Mouse (Mus musculus) cerebellum, adult 2 months (tissue): ENCODE data around the gene Gm20920. TPM values are rescaled to one million over a fixed set of nuclear protein-coding genes. Genes with fewer than 3 reads are reported as not detected.
"Not testable (repeated sequence)": the region's sequence is repeated elsewhere in the genome, so short reads cannot be mapped to it uniquely, and the experiment has no call there.

Experiments
- DNase-seq, 2 experiments: peaks; one replicate each; pipeline ENCODE4 v3.0.0; 2021
- H3K27ac ChIP-seq: fragments of 200-500 bp; 2 replicates; pipeline ENCODE4 v1.5.1; 2012; ENCODE audit warnings: low read length, control low read depth, inconsistent platforms; ENCODE audit not compliant: insufficient read depth
- H3K27me3 ChIP-seq: fragments of 200-500 bp; 2 replicates; pipeline ENCODE4 v1.6.1; 2012; ENCODE audit warnings: inconsistent platforms, mild to moderate bottlenecking, low read length, moderate library complexity; ENCODE audit not compliant: control insufficient read depth, insufficient read depth
- H3K4me1 ChIP-seq: fragments of 200-500 bp; 2 replicates; pipeline ENCODE4 v1.6.1; 2011; ENCODE audit warnings: low read length; ENCODE audit not compliant: control insufficient read depth, insufficient read depth
- H3K4me3 ChIP-seq: fragments of 200-500 bp; replicated peaks from 2 replicates; pipeline ENCODE3; 2011; ENCODE audit warnings: mild to moderate bottlenecking, low read depth, low read length, control low read depth; ENCODE audit not compliant: insufficient read depth
- WGBS: fragments of 180-500 bp; shearing (Covaris S2); methylation state at CpG from one replicate; pipeline ENCODE4 v1.1.7; 2018; 5-methylcytosine and 5-hydroxymethylcytosine counted together
- polyA plus RNA-seq: library from polyadenylated mRNA; depleted of rRNA; stranded (reverse); fragments of >200 nt; gene quantifications from 2 replicates; pipeline ENCODE4 v1.2.3, GENCODE M21; 2012; rRNA removed

The Gm20920 gene
- polyA plus RNA-seq, result not detected in 2 replicates

GRCm38 (mm10) chrY:51851820-51852219 is at the start of gene Gm20920:
Gm20920 (plus strand) TSS chrY:51852120.
- not testable (repeated sequence) for DNase-seq, H3K27ac ChIP-seq, H3K4me1 ChIP-seq, H3K4me3 ChIP-seq, H3K27me3 ChIP-seq
- WGBS, result no CpG with 5 or more reads among the region's 6 CpGs
